Mouse (Mus musculus) ES-E14 (cell line): ENCODE data around the gene Fstl3.

Source experiments
- MAFK ChIP-seq: IDR thresholded peaks from 2 replicates; pipeline ENCODE4 v1.6.1; 2014; ENCODE audit warnings: mild to moderate bottlenecking, low read depth, low read length, inconsistent platforms; ENCODE audit not compliant: insufficient read depth
- ZC3H11A ChIP-seq: IDR thresholded peaks from 2 replicates; pipeline ENCODE4 v1.6.1; 2012; ENCODE audit warnings: low read depth, mild to moderate bottlenecking, inconsistent platforms, low read length, borderline replicate concordance

DNA sequence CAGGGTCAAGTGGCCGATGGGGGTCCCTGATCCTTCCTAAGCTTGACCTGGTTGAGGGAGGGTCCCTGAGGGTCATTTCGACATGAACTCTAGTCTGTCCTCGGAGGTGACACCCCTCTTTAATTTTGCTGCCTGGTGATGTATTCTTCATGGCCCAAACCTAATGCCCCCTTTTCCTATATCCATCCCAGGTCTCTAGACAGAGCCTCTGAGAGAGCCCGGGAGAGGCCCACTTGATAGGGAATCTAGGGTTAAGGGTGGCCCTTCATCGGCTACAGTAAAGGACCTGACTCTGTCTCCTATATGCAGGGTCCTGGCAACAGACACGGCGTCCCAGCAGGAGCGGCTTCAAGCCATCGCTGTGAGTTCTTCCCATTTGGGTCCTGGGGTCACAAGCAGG is 29.3 kb downstream of the Fstl3 start:
- no peak for TF ChIP-seq ZC3H11A
- TF ChIP-seq MAFK, result no peak
